Mouse (Mus musculus) MEL (cell line): Measurements from ENCODE around the gene H2-Eb1.

Experiments
- CTCF ChIP-seq, 3 experiments: IDR thresholded peaks in 2 of 3; conservative IDR thresholded peaks in 1 of 3; 2 replicates each; pipeline ENCODE4 v1.5.1; 2011 to 2012; ENCODE audit warnings: low read length in 3 of 3, low read depth in 2 of 3, mild to moderate bottlenecking in 2 of 3, improper control_type of control experiment in 1 of 3, inconsistent platforms in 1 of 3, mixed read lengths in 1 of 3, moderate library complexity in 1 of 3; ENCODE audit not compliant: control insufficient read depth in 1 of 3, insufficient read depth in 1 of 3, poor library complexity in 1 of 3, severe bottlenecking in 1 of 3
- EP300 ChIP-seq, 2 experiments: IDR thresholded peaks; 2 replicates each; pipeline ENCODE4 v1.6.1; 2011; ENCODE audit warnings: improper control_type of control experiment in 2 of 2, low read length in 2 of 2, low read depth in 1 of 2, mild to moderate bottlenecking in 1 of 2
- MAX ChIP-seq: IDR thresholded peaks from 2 replicates; pipeline ENCODE4 v1.6.1; 2011; ENCODE audit warnings: low read length, improper control_type of control experiment
- MAZ ChIP-seq: IDR thresholded peaks from 2 replicates; pipeline ENCODE4 v1.6.1; 2012; ENCODE audit warnings: low read depth, mild to moderate bottlenecking, inconsistent platforms, low read length, improper control_type of control experiment
- MXI1 ChIP-seq: IDR thresholded peaks from 2 replicates; pipeline ENCODE4 v1.6.1; 2011; ENCODE audit warnings: mild to moderate bottlenecking, low read depth, low read length, improper control_type of control experiment
- SIN3A ChIP-seq: IDR thresholded peaks from 2 replicates; pipeline ENCODE4 v1.6.1; 2012; ENCODE audit warnings: low read length, improper control_type of control experiment, inconsistent platforms
- TCF12 ChIP-seq: IDR thresholded peaks from 2 replicates; pipeline ENCODE4 v1.6.1; 2014; ENCODE audit warnings: low read depth, mild to moderate bottlenecking, inconsistent platforms, low read length, improper control_type of control experiment, moderate library complexity
- USF1 ChIP-seq: IDR thresholded peaks from 2 replicates; pipeline ENCODE4 v1.6.1; 2014; ENCODE audit warnings: low read depth, mild to moderate bottlenecking, inconsistent platforms, low read length, improper control_type of control experiment, moderate library complexity
- ZKSCAN1 ChIP-seq: IDR thresholded peaks from 2 replicates; pipeline ENCODE4 v1.6.1; 2012; ENCODE audit warnings: low read depth, mild to moderate bottlenecking, inconsistent platforms, low read length, improper control_type of control experiment, moderate library complexity

DNA sequence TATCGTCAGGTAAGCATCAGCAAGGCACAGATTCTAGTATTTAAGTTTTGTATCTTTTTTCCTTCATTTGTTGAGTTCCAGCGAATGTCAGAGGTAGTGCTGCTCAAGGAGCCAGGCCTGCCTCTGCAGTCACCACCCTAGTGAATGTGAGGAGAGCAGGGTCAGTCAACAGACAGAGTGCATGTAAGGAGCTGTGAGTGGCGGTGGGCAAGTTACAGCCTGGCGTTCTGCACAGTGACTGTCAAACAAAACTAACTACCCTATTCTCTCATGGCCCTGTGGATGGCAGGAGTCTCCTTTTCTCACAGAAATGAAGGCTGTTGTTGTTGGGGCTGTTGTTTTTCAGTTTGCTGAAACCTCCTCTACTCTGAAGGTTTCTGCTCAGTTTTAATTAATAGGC lies 20.3 kb upstream of the H2-Eb1 start:
- TF ChIP-seq EP300 (IDR thresholded peaks at IDR 0.05; ENCODE audit: low read depth in 1 of 2, low read length in 2 of 2) (no peak), CTCF (IDR thresholded peaks at IDR 0.05 in 2 of 3, conservative IDR thresholded peaks at IDR 0.05 in 1 of 3; ENCODE audit: control insufficient read depth in 1 of 3, insufficient read depth in 1 of 3, low read depth in 2 of 3, low read length in 3 of 3, poor library complexity in 1 of 3, severe bottlenecking in 1 of 3) (no peak), TCF12 (no peak), USF1 (no peak), ZKSCAN1 (no peak), MAX (no peak), SIN3A (no peak), MXI1 (no peak), MAZ (no peak)
